Mouse (Mus musculus): ENCODE measurements around the gene Fxyd7.
A peak's percentile ranks its signal among the peaks of the same experiment; 100 is the strongest.

The Fxyd7 gene

DNA sequence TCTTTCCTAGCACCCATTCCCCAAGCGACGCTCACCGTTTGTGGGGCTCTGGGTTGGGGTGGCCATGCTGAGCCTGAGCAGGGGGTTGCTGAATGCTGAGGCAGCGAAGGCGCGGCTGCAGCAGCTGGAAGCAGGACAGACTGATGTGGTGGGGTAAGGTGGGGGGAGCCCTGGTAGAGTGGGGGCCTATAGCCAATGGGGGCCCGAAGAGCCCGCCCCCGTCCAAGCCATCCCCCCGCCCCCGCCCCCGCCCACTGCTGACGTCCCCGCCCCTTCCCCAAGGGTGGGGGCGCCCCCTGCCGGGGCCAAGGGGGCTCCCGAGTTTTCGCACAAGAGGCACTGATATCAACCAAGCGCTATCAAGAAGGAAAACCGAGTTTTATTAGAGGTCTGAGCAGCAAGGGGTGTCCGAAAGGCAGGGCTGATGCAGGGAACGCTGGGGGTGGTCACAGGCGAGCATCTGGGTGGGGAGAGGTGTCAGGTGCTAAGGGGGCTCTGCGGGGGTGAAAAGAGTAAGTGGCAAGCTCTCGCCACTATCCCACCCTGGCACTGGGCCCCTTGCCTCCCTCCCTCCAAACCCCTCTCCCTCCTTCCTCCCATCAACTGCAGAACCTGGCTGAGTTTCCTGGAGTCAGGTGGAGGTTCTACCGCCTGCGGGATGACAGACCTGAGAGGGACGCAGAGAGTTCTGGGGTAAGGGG lies at the start of gene Fxyd7:
TSS of gene Fxyd7 (minus strand) at position 147 of the 701 bp plus-strand sequence.
- DNase-seq (ENCODE audit: low spot score in 2 of 2), result no peak

DNA sequence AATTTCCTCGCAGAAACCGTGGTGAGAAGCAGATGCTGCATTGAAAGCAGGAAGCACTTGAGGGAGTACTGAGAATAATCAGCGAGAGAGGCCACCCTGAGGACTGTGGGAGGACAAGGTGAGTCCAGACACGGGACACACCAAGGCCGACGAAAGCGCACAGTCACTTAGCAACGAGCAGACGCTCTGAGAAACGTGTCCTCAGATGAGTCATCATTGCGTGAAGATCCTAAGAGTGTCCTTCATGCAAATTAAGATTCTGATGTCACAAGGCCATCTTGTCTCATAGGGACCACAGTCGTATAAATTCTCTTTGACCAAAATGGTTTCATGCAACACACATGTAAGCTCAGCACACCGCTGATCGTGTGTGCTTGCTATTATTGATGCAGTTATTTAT lies 49.5 kb upstream of the Fxyd7 start:
- no peak for DNase-seq (ENCODE audit: low spot score in 2 of 2)

DNA sequence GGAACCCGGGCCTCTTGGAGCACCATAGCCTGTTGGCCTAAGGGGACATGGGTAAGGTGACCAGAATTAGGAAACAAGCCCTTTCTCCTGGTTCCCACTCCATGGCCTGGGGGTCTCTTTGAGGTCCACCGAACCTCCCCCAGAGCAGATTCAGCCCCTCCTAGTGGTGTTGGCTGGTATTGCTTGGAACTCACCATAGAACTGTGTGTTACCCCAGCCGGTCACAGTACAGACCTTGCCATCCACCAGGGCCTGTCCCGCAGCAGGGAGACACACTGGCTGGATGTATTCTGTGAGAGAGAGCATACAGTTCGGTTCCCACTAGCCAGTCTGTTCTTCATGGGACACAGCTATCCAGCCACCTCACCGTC lies 48.3 kb upstream of the Fxyd7 start:
- no peak for DNase-seq (ENCODE audit: low spot score in 2 of 2)

DNA sequence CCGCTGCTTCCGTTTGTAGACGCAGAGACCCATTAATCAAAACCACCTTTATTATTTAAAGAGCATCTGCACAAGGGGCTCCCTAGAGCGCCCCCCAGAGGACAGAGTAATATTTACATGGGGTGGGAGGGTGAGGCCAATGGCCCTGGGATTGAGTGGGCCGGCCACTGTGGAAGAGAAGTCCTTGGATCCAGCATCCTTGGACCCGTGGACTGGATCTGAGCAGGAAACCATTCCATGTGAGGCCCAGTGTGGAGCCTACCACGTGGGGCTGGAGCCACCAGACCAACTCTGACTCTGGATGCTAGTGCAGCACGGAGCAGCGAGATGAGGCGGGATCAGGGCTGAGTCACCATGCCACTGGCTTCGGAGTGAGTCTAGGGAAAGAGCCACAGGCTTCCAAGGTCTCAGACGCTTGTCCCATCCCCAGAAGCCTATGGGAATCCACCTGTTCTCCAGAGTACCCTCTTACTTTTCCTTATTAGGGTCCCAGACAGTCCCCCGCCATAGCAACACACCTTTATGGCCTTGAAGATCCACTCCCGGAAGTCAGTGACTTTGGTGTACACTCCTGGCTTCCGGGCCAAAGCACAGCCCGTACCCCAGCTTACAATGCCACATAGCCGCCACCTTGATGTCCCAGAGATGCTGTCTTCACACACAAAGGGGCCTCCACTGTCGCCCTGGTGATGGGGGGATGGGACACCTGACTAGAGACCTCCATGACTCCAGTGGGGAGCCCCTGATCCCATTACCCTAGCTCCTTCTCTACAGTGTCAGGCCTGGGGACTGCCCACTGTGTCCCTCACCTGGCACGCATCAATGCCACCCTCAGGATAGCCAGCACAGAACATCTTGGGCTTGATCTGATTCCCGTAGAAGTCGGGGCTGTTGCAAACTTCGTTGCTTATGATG lies 47.7 kb upstream of the Fxyd7 start:
- DNase-seq (ENCODE audit: low spot score in 2 of 2), result peak in 1 of 2 experiments; percentile 33

DNA sequence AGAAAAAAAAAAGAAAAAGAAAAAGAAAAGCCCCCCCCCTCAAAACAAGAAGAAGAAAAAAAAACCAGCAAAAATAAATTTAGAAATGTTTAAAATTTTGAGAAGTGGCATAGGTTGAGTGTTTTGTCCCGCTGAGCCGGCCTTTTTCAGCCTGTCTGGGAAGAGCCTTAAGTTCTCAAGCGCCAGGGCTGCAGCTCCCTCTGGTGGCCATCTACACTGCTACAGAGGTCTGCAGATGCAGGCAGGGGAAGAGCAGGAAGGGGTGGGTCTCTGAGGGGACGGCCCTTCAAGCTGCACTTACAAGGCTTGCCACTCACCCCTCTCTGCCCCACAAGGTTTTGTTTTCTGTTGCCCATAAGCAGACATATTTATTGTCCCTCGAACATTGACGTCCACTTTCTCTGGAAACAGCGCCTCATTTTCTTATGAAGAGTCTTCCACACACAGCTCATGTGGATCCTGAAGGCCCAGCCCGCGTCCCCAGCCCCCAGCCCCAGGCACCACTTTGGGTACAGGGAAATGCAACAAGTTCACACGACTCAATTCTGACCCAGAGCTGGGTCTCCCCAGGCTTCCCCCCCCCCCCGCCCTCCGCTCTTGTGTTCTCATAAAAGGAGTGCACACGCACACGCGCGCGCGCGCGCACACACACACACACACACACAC lies 46.4 kb upstream of the Fxyd7 start:
- DNase-seq (ENCODE audit: low spot score in 2 of 2), result peak; percentile 84 to 91

DNA sequence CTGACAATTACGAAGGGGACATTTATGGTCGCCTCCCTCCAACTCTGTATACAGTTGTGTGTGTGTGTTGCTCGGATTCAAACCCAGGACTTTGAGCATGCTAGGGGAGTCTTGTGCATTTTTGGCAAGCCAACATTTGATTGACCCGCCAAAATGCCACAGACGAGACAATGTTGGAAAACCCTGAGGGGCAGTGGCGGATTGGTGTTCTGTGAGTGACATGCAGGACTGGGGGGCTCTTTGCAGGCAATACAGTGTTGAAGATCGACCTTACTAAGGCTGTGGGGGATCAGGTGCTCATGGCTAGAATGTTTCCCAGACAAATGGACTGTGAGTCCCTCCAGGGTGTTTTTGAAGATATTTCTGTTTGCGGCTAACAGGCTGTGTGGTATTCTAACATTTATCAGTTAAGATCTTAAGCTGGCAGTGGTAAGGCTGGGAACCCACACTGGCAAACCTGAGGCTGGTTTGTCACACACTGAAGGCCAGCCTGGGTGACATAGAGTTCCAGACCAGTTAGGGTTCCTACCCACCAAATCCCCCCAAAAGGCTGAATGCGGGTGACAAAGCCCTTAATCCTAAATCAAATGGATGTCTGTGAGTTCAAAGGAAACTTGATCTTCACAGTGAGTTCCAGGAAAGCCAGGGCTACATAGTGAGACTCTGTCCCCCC lies 45.8 kb upstream of the Fxyd7 start:
- no peak for DNase-seq (ENCODE audit: low spot score in 2 of 2)

DNA sequence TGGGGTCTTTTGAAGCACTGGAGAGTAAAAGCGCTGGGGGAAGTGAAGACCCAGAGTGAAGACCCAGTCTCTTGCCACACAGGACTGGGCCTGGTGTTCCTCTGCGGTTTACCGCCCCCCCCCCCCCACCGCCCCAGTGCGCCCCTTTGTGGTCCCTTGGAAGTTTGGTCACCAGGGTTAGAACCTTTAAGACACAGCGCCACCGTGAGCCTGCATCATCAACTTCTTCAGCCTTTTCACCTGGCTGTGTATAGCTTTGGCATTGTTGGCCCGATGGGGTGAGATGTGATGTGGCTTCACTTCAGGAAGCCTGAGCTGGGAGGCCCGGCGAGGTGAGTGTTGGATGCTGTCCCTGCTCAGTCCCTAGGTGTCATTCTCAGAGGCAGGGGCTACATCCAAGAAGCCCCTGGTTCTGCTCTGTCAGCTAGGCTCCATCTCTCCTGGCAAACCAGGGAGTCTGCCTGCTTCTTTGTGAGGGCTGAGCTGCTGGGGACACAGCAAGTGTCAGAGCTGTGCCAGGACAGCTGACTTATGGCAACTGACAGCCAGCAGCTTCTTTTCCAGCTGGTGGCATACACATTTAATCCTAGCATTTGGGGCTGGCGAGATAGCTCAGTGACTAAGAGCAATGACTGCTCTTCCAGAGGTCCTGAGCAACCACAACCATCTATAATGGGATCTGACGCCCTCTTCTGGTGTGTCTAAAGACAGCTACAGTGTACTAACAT lies 43.7 kb upstream of the Fxyd7 start:
- DNase-seq (ENCODE audit: low spot score in 2 of 2), result no peak

DNA sequence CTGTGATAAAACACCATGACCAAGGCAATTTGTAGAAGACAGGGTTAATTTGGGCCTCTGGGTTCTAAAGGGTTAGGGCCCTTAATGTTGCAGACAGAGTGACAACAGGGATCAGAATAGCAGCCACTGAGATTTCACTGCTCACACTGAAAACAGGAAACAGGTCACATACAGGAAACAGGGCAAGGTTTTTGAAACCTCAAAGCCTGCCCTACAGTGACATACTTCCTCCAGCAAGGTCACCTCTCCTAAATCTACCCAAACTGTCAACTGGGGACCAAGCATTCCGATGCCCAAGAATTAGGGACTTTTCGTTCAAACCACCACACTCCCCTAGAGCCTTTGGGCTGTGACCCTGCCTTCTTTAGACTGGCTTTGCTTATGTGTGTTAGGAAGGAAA lies 38.5 kb upstream of the Fxyd7 start:
- no peak for DNase-seq (ENCODE audit: low spot score in 2 of 2)

DNA sequence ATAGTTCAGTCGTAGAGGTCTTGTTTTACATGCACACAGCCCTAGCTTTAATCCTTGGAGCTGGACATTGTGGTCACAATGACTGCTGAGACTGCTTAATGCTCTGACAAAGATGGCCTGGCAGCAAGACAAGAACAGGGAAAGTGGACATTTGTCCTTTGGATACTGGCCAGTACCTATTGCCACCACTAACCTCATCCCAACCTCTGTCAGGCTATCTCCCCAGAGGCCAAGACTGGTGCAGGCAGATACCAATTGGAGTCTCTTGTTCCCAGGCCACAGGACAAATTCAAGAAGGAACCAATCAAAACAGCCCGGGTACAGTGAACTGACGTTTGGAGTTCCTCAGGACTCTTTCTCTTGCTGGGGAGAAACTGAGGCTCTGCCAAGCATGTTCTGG lies 36.9 kb upstream of the Fxyd7 start:
- no peak for DNase-seq (ENCODE audit: low spot score in 2 of 2)

DNA sequence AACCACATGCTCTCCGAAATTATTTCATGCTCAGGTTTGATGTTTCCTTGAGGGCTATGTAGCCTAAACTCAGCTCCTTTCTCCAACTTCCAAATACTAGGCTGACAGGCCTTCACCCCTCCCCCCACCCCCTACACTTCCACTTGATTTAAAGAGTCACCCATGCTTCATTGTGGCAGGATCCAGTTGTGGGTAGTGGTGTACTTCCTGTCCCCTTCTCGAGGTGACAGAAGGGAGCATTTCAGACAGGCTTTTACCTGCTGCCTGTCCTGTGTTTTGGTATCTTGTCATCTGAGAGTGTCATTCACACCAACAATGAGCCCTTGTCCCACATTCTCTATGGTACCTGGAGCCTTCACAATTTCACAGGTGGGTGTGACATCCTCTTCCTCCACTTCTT lies 36.0 kb upstream of the Fxyd7 start:
- no peak for DNase-seq (ENCODE audit: low spot score in 2 of 2)

DNA sequence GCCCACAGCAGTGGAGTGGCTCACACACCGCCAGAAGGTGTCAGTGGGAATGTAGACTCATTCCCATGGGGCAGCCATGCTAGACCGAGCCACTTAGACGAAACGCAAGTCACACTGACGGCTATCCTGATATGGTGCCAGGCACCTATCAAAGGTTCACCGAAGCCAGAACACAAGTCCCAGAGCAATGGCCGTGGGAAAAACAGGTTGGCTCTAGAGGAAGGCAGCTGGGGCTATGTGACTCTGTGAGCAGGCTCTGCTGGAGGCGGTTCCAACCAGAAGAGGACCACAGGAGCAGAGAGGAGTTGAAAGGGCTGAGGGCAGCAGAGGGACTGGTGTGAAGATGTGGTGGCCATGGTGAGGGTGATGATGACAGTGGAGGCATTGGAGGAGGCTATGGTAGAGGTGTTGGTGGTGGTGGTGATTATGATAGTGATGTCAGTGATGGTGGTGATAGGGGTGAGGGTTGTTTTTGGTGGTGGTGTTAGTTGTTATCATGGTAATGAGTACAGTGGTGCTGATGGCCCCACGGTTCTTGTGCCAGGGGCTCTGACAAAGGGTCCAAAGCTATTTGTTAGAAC lies 35.0 kb upstream of the Fxyd7 start:
- no peak for DNase-seq (ENCODE audit: low spot score in 2 of 2)

DNA sequence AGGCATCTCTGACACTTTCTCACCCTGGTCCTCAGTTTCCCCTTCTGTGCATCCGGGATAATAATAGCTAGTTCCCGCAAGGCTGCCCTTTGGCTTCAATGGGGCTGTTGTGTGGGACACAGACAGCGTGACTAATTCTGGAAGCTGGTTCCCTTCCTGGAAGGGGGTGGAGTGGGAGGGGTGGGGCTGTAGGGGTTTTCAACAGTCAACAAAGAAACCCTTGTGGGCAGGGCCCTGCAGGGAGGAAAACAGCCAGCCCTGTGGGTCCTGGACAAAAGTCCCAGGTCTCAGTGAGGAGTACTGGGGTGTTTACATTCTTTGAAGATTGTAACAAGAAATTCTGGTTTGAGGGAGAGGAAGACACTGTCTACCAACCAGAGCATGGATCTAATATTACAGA lies 33.9 kb upstream of the Fxyd7 start:
- DNase-seq (ENCODE audit: low spot score in 2 of 2), result no peak

DNA sequence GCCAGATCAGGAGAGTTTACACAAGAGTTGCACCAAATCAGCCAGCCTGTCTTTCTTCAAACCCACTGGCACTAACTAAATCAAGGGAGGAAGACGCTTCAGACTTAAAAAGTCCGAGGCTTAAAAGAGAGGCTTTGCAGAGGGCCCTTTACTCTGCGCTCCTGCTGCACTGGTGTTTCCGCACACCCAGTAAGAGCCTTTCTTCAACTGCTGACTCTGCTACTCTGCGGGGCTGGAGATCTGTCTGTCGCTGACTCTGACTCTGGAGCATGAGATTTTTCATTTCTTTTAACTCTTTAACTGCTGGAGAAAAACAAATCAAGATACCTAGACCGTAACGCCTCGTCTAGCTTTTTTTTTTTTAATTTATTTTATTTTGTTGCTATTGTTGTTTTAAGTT lies 32.9 kb upstream of the Fxyd7 start:
- DNase-seq (ENCODE audit: low spot score in 2 of 2), result no peak

DNA sequence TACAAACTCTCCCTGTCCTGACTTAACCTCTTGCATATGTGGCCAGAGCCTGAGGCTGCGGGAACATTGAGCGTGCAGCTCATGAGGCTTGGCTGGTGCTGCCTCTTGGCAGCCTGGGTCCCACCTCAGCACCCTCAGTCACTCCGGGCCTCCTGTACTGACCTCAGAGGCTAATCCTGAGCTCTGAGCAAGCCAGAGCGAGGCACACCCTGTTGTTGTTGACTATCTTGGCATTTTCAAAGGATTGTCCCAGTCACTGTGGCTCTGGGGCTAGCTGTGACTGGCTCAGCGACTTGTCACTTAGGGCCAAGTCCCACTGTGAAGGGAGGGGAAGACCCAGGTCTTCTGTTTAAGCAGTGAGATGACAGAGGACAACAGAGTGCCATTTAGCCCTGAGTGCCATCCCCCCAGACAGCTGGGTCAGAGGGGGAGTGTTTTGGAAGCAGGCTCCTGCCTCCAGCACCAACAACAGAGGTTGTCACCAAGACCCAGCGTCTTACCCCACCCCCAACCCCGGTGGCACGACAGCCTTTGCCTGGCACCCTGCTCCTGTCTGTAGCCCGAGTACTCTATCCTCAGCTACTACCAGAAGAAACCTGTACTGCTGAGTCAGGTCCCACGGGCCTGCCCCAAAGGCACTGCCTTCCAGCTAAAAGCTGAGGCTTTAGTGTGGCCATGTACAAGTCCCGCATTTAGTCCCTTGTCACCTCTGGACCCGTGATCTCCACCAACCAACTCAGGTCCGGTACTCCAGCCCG lies 31.7 kb upstream of the Fxyd7 start:
- no peak for DNase-seq (ENCODE audit: low spot score in 2 of 2)

DNA sequence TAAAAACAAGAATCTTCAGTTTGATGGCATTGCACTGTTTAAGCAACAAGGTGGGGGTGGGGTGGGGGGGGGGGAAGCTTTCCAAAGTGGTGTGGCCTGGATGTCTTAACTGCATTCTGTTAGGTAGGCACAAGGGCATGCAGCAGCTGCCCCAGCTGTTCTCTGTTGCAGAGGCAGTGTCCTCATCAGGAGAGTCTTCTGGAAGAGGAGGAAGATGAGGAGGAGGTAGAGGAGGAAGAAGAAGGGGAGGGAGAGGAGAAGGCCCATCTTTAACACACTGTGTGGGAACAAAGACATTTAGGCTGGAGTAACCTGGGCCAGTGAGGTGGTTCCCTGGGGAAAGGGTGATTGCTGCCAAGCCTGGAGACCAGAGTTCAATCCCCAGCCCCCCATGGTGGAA lies 30.8 kb upstream of the Fxyd7 start:
- DNase-seq (ENCODE audit: low spot score in 2 of 2), result no peak

DNA sequence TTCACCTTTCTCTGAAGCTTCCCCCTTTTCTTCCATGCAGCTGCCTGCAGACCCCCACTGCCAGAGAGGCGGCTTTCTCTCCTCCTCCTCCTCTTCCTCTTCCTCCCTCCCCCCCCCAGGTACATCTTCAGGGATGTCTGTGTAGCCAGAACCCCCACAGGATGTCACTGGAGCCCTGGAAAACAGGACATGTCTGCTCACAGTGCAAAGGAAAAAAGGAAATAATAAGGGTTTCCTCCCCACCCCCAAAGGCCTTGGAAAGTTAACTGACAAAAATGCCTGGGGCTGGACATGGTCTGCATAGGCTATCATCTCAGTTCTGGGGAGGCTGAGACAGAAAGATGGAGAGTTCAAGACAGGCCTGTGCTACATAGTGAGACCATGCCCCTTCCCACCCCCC lies 29.8 kb upstream of the Fxyd7 start:
- DNase-seq (ENCODE audit: low spot score in 2 of 2), result no peak

DNA sequence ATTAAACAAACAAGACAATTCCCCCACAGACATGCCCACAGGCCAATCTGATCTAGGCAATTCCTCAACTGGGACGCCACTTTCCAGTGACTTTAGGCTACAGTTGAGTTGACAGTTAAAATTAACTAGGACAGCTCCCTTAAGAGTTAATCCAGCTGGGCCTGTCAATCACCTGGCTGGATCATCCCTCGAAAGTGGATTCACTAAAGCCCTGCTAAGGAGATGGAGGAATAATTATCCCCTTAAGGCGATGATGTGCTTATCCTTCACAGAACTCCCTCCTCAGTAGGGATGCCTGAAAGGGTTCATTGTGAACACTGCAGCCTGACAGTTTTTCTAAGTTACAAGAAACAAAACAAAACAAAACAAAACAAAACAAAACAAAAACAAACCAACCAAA lies 29.3 kb upstream of the Fxyd7 start:
- no peak for DNase-seq (ENCODE audit: low spot score in 2 of 2)

DNA sequence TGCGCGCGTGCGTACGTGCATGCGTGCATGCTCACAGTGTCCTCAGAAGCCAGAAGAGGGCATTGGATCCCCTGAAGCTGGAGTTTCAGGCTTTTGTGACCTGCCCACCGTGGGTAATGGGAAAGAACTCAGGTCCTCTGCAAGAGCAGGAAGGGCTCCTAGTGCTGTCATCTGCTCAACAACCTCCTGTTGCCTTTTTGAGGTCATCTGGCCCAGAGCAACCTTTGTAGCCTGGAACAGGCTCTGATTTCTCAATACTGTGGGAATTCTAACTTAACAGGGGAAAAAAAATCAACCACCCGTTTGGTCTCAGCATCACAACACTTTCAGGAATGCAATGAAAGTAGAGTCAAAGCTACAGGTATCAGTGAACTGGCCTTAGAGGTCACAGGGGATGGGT lies 28.4 kb upstream of the Fxyd7 start:
- no peak for DNase-seq (ENCODE audit: low spot score in 2 of 2)

DNA sequence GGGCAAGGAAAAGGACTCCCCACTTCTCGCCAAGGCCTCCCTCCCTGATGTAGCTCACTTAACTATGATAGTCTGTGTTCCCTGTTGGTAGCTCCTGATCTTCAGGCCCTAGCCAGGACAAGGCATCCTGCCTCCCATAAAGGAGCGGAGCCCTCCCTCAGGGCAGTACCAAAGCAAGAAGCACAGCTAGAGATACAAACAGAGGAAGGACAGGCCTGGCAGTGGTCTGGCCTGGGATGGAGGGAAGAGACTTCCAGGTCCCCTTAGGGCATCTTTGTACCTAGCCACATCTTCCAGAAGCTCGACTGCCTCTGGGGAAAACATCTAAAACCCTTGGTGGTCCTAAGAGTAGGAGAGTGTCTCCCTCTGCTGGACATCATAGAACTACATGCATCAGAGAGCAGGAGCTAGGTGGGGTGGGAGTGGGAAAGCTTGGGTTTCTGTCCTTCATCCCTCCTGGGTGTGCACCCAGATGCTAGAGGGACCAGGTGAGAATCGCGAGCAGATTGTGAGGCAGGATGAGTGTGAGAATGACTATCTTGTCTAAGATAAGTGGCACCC lies 26.7 kb upstream of the Fxyd7 start:
- DNase-seq (ENCODE audit: low spot score in 2 of 2), result no peak

DNA sequence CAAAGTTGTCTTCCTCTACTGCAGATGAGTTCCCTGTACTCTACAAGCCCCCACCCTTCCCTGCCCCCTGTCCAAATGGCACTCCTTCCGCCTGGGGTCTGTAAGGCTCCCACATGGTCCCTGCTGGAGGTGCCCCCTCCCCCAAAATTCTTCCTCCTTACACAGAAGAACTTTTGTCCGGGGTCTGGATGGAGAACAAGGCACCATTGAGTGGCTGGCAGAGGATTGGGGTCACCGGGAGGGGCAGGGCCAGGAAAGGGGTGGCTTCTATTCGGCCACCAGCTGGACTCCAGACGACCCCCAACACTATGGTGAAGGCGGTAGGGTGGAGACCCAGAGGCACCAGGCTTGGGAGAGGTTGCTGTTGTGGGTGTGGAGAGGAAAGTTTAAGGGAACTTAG lies 26.2 kb upstream of the Fxyd7 start:
- DNase-seq (ENCODE audit: low spot score in 2 of 2), result no peak

All from spleen, postnatal 4 days (tissue).